Mouse (Mus musculus): ENCODE measurements around the gene Them5. TPM values are rescaled to one million over a fixed set of nuclear protein-coding genes. Genes with fewer than 3 reads are reported as not detected.
A peak's percentile ranks its signal among the peaks of the same experiment; 100 is the strongest.

Gene Them5
- polyA plus RNA-seq, 1 experiment from 2014 or later = 32.1 TPM

DNA sequence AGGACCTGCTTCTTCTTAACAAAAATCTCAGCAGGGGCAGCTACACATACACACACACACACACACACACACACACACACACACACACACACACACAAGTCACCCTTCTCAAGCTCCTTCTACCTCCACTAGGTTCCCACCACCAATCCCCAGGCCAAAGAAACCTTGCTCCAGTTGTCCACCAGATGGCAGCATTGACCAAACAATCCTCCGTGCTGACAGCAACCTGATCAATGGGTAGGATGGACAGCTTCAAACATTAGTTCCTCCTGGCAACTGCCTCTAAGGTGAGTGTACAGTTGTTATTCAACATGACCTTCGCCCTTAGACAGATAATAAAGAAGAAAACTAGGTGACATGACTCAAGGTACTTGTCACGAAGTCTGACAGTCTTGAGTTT, 24.9 kb downstream of the Them5 start:
- H3K9me3 ChIP-seq (replicated peaks; ENCODE audit: control insufficient read depth, low read length) = no peaks in the 10 kb centered on the region
- H3K27ac ChIP-seq (ENCODE audit: low read length) = no peak overlapping the region; the same call in 1 of the 2 replicates
- H3K4me2 ChIP-seq (ENCODE audit: low read depth, low read length) = no peak overlapping the region
- ATAC-seq (ENCODE audit: insufficient read depth, low FRiP score) = peak; percentile 25; the same call in 1 of the 2 replicates
- WGBS = 14% methylated on average over 3 of the region's 3 CpGs
- H3K27me3 ChIP-seq (ENCODE audit: control insufficient read depth, insufficient read depth, low read length) = no peaks in the 10 kb centered on the region
- H3K36me3 ChIP-seq (ENCODE audit: control insufficient read depth, insufficient read depth, low read length) = no peaks in the 10 kb centered on the region
- no peak overlapping the region for H3K9ac ChIP-seq (ENCODE audit: low read length)
- no peak overlapping the region for H3K4me3 ChIP-seq (replicated peaks; ENCODE audit: low read length)
- H3K4me1 ChIP-seq (ENCODE audit: control insufficient read depth, insufficient read depth, low read length) = 0 out of 2 replicates have a peak, but pooled peaks cover 4% of the 10 kb centered on the region

- no peak for ATAC-seq (ENCODE audit: insufficient read depth, low FRiP score)
Measured at GRCm38 (mm10) chr3:94367511-94367910, 25.6 kb downstream of the Them5 start.

GRCm38 (mm10) chr3:94368631-94369030, 26.7 kb downstream of the Them5 start:
- no peak for ATAC-seq (ENCODE audit: insufficient read depth, low FRiP score)

More at GRCm38 (mm10) chr3:94367511-94367910, 25.6 kb downstream of the Them5 start:
- H3K4me1 ChIP-seq (ENCODE audit: control insufficient read depth, insufficient read depth, low read length) = 0 out of 2 replicates have a peak, but pooled peaks cover 4% of the 10 kb centered on the region
- no peaks in the 10 kb centered on the region for H3K36me3 ChIP-seq (ENCODE audit: control insufficient read depth, insufficient read depth, low read length)
- 61% methylated on average over 6 of the region's 6 CpGs for WGBS
- no peaks in the 10 kb centered on the region for H3K9me3 ChIP-seq (replicated peaks; ENCODE audit: control insufficient read depth, low read length)
- H3K4me2 ChIP-seq (ENCODE audit: low read depth, low read length) = no peak overlapping the region
- no peak overlapping the region for H3K9ac ChIP-seq (ENCODE audit: low read length)
- peak overlapping the region; percentile 34; the same call in 1 of the 2 replicates for H3K27ac ChIP-seq (ENCODE audit: low read length)
- no peak overlapping the region for H3K4me3 ChIP-seq (replicated peaks; ENCODE audit: low read length)
- no peaks in the 10 kb centered on the region for H3K27me3 ChIP-seq (ENCODE audit: control insufficient read depth, insufficient read depth, low read length)

GRCm38 (mm10) chr3:94369709-94370108, 27.8 kb downstream of the Them5 start:
- no peaks in the 10 kb centered on the region for H3K9me3 ChIP-seq (replicated peaks; ENCODE audit: control insufficient read depth, low read length)
- no peak overlapping the region for H3K4me2 ChIP-seq (ENCODE audit: low read depth, low read length)
- peak; percentile 3; the same call in 1 of the 2 replicates for ATAC-seq (ENCODE audit: insufficient read depth, low FRiP score)
- H3K27me3 ChIP-seq (ENCODE audit: control insufficient read depth, insufficient read depth, low read length) = no peaks in the 10 kb centered on the region
- no peak overlapping the region for H3K9ac ChIP-seq (ENCODE audit: low read length)
- H3K36me3 ChIP-seq (ENCODE audit: control insufficient read depth, insufficient read depth, low read length) = no peaks in the 10 kb centered on the region
- WGBS = 40% methylated on average over 2 of the region's 2 CpGs
- H3K4me1 ChIP-seq (ENCODE audit: control insufficient read depth, insufficient read depth, low read length) = peaks cover 7% of the 10 kb centered on the region; the same call in 1 of the 2 replicates
- H3K4me3 ChIP-seq (replicated peaks; ENCODE audit: low read length) = no peak overlapping the region
- H3K27ac ChIP-seq (ENCODE audit: low read length) = no peak overlapping the region

More at GRCm38 (mm10) chr3:94368631-94369030, 26.7 kb downstream of the Them5 start:
- H3K27me3 ChIP-seq (ENCODE audit: control insufficient read depth, insufficient read depth, low read length) = no peaks in the 10 kb centered on the region
- no peak overlapping the region for H3K9ac ChIP-seq (ENCODE audit: low read length)
- H3K36me3 ChIP-seq (ENCODE audit: control insufficient read depth, insufficient read depth, low read length) = no peaks in the 10 kb centered on the region
- H3K4me1 ChIP-seq (ENCODE audit: control insufficient read depth, insufficient read depth, low read length) = 0 out of 2 replicates have a peak, but pooled peaks cover 4% of the 10 kb centered on the region
- H3K9me3 ChIP-seq (replicated peaks; ENCODE audit: control insufficient read depth, low read length) = no peaks in the 10 kb centered on the region
- no peak overlapping the region for H3K4me2 ChIP-seq (ENCODE audit: low read depth, low read length)
- H3K27ac ChIP-seq (ENCODE audit: low read length) = no peak overlapping the region
- no peak overlapping the region for H3K4me3 ChIP-seq (replicated peaks; ENCODE audit: low read length)
- WGBS = 65% methylated on average over 6 of the region's 6 CpGs

GRCm38 (mm10) chr3:94371637-94372036, 29.7 kb downstream of the Them5 start:
- 0 out of 2 replicates have a peak overlapping the region, but pooled peaks have one; percentile 17 for H3K9ac ChIP-seq (ENCODE audit: low read length)
- no peaks in the 10 kb centered on the region for H3K9me3 ChIP-seq (replicated peaks; ENCODE audit: control insufficient read depth, low read length)
- ATAC-seq (ENCODE audit: insufficient read depth, low FRiP score) = peak; percentile 74
- H3K27me3 ChIP-seq (ENCODE audit: control insufficient read depth, insufficient read depth, low read length) = no peaks in the 10 kb centered on the region
- H3K4me1 ChIP-seq (ENCODE audit: control insufficient read depth, insufficient read depth, low read length) = peaks cover 7% of the 10 kb centered on the region; the same call in 1 of the 2 replicates
- no peaks in the 10 kb centered on the region for H3K36me3 ChIP-seq (ENCODE audit: control insufficient read depth, insufficient read depth, low read length)
- 4% methylated on average over 11 of the region's 11 CpGs for WGBS
- no peak overlapping the region for H3K27ac ChIP-seq (ENCODE audit: low read length)
- no peak overlapping the region for H3K4me3 ChIP-seq (replicated peaks; ENCODE audit: low read length)
- peak overlapping the region; percentile 31 for H3K4me2 ChIP-seq (ENCODE audit: low read depth, low read length)

DNA sequence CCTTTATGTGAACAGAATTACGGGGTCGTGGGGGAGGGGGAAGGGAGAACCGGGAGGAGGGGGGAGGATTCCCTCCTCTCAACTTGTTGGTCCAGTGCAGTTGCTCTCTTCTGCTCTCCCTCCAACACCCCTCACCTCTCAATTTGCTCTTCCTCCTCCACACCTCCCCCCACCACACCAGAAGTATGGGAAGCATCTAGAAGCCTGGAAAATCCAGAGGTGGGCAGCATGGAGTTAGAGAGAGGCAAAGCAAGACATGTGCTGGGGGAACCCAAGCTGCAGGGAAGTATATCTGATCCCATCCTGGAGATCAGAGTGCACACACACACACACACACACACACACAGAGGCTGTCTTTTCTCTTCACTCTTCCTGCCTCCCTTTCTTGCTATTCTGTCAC, 30.1 kb downstream of the Them5 start:
- Histone ChIP-seq H3K4me2 (ENCODE audit: low read depth, low read length) (peak overlapping the region; percentile 47), H3K9me3 (replicated peaks; ENCODE audit: control insufficient read depth, low read length) (no peaks in the 10 kb centered on the region), H3K27ac (ENCODE audit: low read length) (no peak overlapping the region), H3K36me3 (ENCODE audit: control insufficient read depth, insufficient read depth, low read length) (no peaks in the 10 kb centered on the region), H3K27me3 (ENCODE audit: control insufficient read depth, insufficient read depth, low read length) (no peaks in the 10 kb centered on the region), H3K9ac (ENCODE audit: low read length) (0 out of 2 replicates have a peak overlapping the region, but pooled peaks have one; percentile 17), H3K4me1 (ENCODE audit: control insufficient read depth, insufficient read depth, low read length) (peaks cover 7% of the 10 kb centered on the region; the same call in 1 of the 2 replicates), H3K4me3 (replicated peaks; ENCODE audit: low read length) (no peak overlapping the region)
- no peak for ATAC-seq (ENCODE audit: insufficient read depth, low FRiP score)
- 2% methylated on average over 3 of the region's 3 CpGs for WGBS

GRCm38 (mm10) chr3:94372641-94373040, 30.7 kb downstream of the Them5 start, which contains the start of gene Rorc:
Gene Rorc (plus strand): TSS chr3:94372794.
- no peaks in the 10 kb centered on the region for H3K36me3 ChIP-seq (ENCODE audit: control insufficient read depth, insufficient read depth, low read length)
- peak within 1 kb of the TSS; percentile 44 for H3K27ac ChIP-seq (ENCODE audit: low read length)
- peaks cover 12% of the 10 kb centered on the region for H3K4me1 ChIP-seq (ENCODE audit: control insufficient read depth, insufficient read depth, low read length)
- H3K4me3 ChIP-seq (replicated peaks; ENCODE audit: low read length) = peak within 1 kb of the TSS; percentile 35
- no peak for ATAC-seq (ENCODE audit: insufficient read depth, low FRiP score)
- H3K9me3 ChIP-seq (replicated peaks; ENCODE audit: control insufficient read depth, low read length) = no peaks in the 10 kb centered on the region
- H3K9ac ChIP-seq (ENCODE audit: low read length) = peak within 1 kb of the TSS; percentile 63
- no peaks in the 10 kb centered on the region for H3K27me3 ChIP-seq (ENCODE audit: control insufficient read depth, insufficient read depth, low read length)
- peak within 1 kb of the TSS; percentile 47 for H3K4me2 ChIP-seq (ENCODE audit: low read depth, low read length)
- 22% methylated on average over 5 of the region's 5 CpGs for WGBS

GRCm38 (mm10) chr3:94373090-94373489, 31.2 kb downstream of the Them5 start:
- H3K27me3 ChIP-seq (ENCODE audit: control insufficient read depth, insufficient read depth, low read length) = no peaks in the 10 kb centered on the region
- peak; percentile 45 for ATAC-seq (ENCODE audit: insufficient read depth, low FRiP score)
- 4% methylated on average over 8 of the region's 10 CpGs for WGBS
- H3K9ac ChIP-seq (ENCODE audit: low read length) = peak overlapping the region; percentile 63
- no peaks in the 10 kb centered on the region for H3K36me3 ChIP-seq (ENCODE audit: control insufficient read depth, insufficient read depth, low read length)
- H3K4me2 ChIP-seq (ENCODE audit: low read depth, low read length) = peak overlapping the region; percentile 47
- H3K4me1 ChIP-seq (ENCODE audit: control insufficient read depth, insufficient read depth, low read length) = peaks cover 12% of the 10 kb centered on the region
- no peaks in the 10 kb centered on the region for H3K9me3 ChIP-seq (replicated peaks; ENCODE audit: control insufficient read depth, low read length)
- peak overlapping the region; percentile 44 for H3K27ac ChIP-seq (ENCODE audit: low read length)
- H3K4me3 ChIP-seq (replicated peaks; ENCODE audit: low read length) = peak overlapping the region; percentile 35

DNA sequence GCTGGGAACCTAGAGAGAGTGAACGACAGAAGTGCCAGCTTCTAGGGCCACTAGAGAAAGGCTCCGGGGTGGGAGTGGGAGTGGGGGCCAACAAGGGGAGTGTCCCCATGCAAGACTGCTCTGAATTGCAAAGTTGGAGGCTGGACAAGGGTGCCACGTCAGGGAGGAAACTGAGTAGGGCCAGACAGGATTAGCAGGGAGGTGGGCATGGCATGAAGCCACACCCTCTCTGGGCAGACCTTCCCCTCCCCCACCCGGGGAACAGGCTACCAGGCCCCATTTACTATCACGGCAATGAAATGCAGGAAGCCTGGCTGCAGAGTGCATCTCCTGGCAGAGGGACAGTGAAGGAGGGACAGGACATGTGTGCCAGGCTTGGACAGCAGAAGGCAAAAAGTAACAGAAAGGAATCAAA, 31.7 kb downstream of the Them5 start:
- H3K4me3 ChIP-seq (replicated peaks; ENCODE audit: low read length) = peak overlapping the region; percentile 35
- no peaks in the 10 kb centered on the region for H3K9me3 ChIP-seq (replicated peaks; ENCODE audit: control insufficient read depth, low read length)
- H3K27ac ChIP-seq (ENCODE audit: low read length) = peak overlapping the region; percentile 44
- peak overlapping the region; percentile 47 for H3K4me2 ChIP-seq (ENCODE audit: low read depth, low read length)
- 0 out of 2 replicates have a peak, but pooled peaks have one; percentile 26 for ATAC-seq (ENCODE audit: insufficient read depth, low FRiP score)
- no peaks in the 10 kb centered on the region for H3K27me3 ChIP-seq (ENCODE audit: control insufficient read depth, insufficient read depth, low read length)
- H3K4me1 ChIP-seq (ENCODE audit: control insufficient read depth, insufficient read depth, low read length) = peaks cover 12% of the 10 kb centered on the region
- no peaks in the 10 kb centered on the region for H3K36me3 ChIP-seq (ENCODE audit: control insufficient read depth, insufficient read depth, low read length)
- 0% methylated on average over 5 of the region's 5 CpGs for WGBS
- peak overlapping the region; percentile 47 for H3K9ac ChIP-seq (ENCODE audit: low read length)
